In the genomic region with DNA sequence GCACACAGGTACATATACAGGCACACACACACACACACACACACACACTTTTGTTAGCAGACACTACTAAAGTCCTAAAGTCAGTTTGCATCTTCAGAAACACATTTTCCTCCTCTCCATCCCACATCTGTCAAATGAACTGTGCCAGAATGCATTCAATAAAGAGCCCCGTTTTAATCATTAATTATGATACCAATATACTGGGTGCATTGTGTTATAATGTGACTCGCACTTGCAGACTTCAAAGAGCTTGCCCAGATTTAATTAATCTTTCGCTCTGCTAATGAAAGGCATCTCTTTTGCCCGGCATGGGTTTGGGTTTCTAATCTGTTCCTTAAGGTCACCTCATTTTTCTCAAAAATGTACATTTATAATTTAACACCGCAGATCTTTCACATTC, we compare ENCODE assay signal across 20 mouse cellular contexts. TPM values are rescaled to one million over a fixed set of nuclear protein-coding genes. Genes with fewer than 3 reads are reported as not detected.
DNase-seq lines count a peak whose midpoint lies in the region; ATAC-seq and TF ChIP-seq lines count a peak whose summit lies in the region.
"Had no signal": no experiment of that assay in that cellular context is flagged by ENCODE, and none has a peak within 500 bp of the region (broad histone marks: within the 10 kb centered on the region; RNA-seq: fewer than 3 reads in every experiment).

No protein-coding gene starts in this region.

- H3K4me2 ChIP-seq in hindbrain, embryonic 16.5 days (ENCODE audit: low read length) = no peak overlapping the region
- no peak overlapping the region for H3K4me2 ChIP-seq in hindbrain, embryonic 11.5 days (replicated peaks; ENCODE audit: low read depth, low read length)
- no peak overlapping the region for H3K4me2 ChIP-seq in neural tube, embryonic 13.5 days
- no peak overlapping the region for H3K4me2 ChIP-seq in neural tube, embryonic 14.5 days (ENCODE audit: low read depth, low read length)
- H3K4me2 ChIP-seq: embryonic facial prominence, embryonic 15.5 days; heart, embryonic 13.5 days had no signal

- no peak overlapping the region for H3K9ac ChIP-seq in hindbrain, embryonic 16.5 days (ENCODE audit: low read depth, low read length)
- no peak overlapping the region for H3K9ac ChIP-seq in hindbrain, embryonic 11.5 days (ENCODE audit: low read depth, low read length)
- no peak overlapping the region for H3K9ac ChIP-seq in neural tube, embryonic 13.5 days
- no peak overlapping the region for H3K9ac ChIP-seq in neural tube, embryonic 14.5 days (replicated peaks; ENCODE audit: low read depth, low read length)
- H3K9ac ChIP-seq: embryonic facial prominence, embryonic 15.5 days; heart, embryonic 13.5 days had no signal

- H3K9me3 ChIP-seq in hindbrain, embryonic 16.5 days (ENCODE audit: control insufficient read depth, low read length) = no peaks in the 10 kb centered on the region
- no peaks in the 10 kb centered on the region for H3K9me3 ChIP-seq in hindbrain, embryonic 11.5 days (ENCODE audit: control insufficient read depth, low read length)
- H3K9me3 ChIP-seq in neural tube, embryonic 13.5 days = no peaks in the 10 kb centered on the region
- H3K9me3 ChIP-seq in neural tube, embryonic 14.5 days (ENCODE audit: control insufficient read depth, low read length) = 0 out of 2 replicates have a peak, but pooled peaks cover 1% of the 10 kb centered on the region
- H3K9me3 ChIP-seq: embryonic facial prominence, embryonic 15.5 days had no signal

- H3K27ac ChIP-seq in hindbrain, embryonic 16.5 days (ENCODE audit: low read depth, low read length) = no peak overlapping the region
- H3K27ac ChIP-seq in hindbrain, embryonic 11.5 days (ENCODE audit: low read depth, low read length) = no peak overlapping the region
- no peak overlapping the region for H3K27ac ChIP-seq in neural tube, embryonic 13.5 days (replicated peaks)
- no peak overlapping the region for H3K27ac ChIP-seq in neural tube, embryonic 14.5 days (ENCODE audit: low read depth, low read length)
- H3K27ac ChIP-seq in gastrocnemius, adult 2 months = no peak overlapping the region
- H3K27ac ChIP-seq: embryonic facial prominence, embryonic 15.5 days; forebrain, embryonic 10.5 days; heart, embryonic 13.5 days had no signal

- no peak for DNase-seq in hindbrain, embryonic 11.5 days (ENCODE audit: low spot score)
- no peak for DNase-seq in neural tube, embryonic 10.5 days (ENCODE audit: extremely low spot score, low spot score)
- no peak for DNase-seq in gastrocnemius, adult 2 months
- DNase-seq: adrenal gland, adult 8-10 months; adrenal gland, postnatal 36 days; cerebellum, adult 11 months; cerebellum, adult 8-10 months; cerebellum, postnatal 14 days; embryo, embryonic 11 days; gastrocnemius, postnatal 25 days; heart, postnatal 36 days had no signal

- TF ChIP-seq CTCF in gastrocnemius, adult 2 months (IDR thresholded peaks at IDR 0.05) = no peak

- no peaks in the 10 kb centered on the region for H3K36me3 ChIP-seq in hindbrain, embryonic 16.5 days (ENCODE audit: control insufficient read depth, insufficient read depth, low read length)
- no peaks in the 10 kb centered on the region for H3K36me3 ChIP-seq in hindbrain, embryonic 11.5 days (ENCODE audit: control insufficient read depth, insufficient read depth, low read length)
- H3K36me3 ChIP-seq in neural tube, embryonic 13.5 days = no peaks in the 10 kb centered on the region
- H3K36me3 ChIP-seq in neural tube, embryonic 14.5 days (ENCODE audit: control insufficient read depth, insufficient read depth, low read length) = no peaks in the 10 kb centered on the region
- H3K36me3 ChIP-seq: embryonic facial prominence, embryonic 15.5 days; forebrain, embryonic 10.5 days; heart, embryonic 13.5 days had no signal

- no peaks in the 10 kb centered on the region for H3K4me1 ChIP-seq in hindbrain, embryonic 16.5 days (ENCODE audit: control insufficient read depth, insufficient read depth, low read depth, low read length)
- no peaks in the 10 kb centered on the region for H3K4me1 ChIP-seq in hindbrain, embryonic 11.5 days (replicated peaks; ENCODE audit: control insufficient read depth, insufficient read depth, low read length)
- no peaks in the 10 kb centered on the region for H3K4me1 ChIP-seq in neural tube, embryonic 13.5 days (replicated peaks)
- peaks cover 2% of the 10 kb centered on the region; the same call in 1 of the 2 replicates for H3K4me1 ChIP-seq in neural tube, embryonic 14.5 days (ENCODE audit: control insufficient read depth, insufficient read depth, low read length)
- H3K4me1 ChIP-seq: embryonic facial prominence, embryonic 15.5 days; forebrain, embryonic 10.5 days; heart, embryonic 13.5 days had no signal

- H3K4me3 ChIP-seq in hindbrain, embryonic 16.5 days (ENCODE audit: low read length) = no peak overlapping the region
- H3K4me3 ChIP-seq in hindbrain, embryonic 11.5 days (ENCODE audit: low read depth, low read length) = no peak overlapping the region
- no peak overlapping the region for H3K4me3 ChIP-seq in neural tube, embryonic 13.5 days
- no peak overlapping the region for H3K4me3 ChIP-seq in neural tube, embryonic 14.5 days (ENCODE audit: low read depth, low read length)
- H3K4me3 ChIP-seq in gastrocnemius, adult 2 months = no peak overlapping the region
- H3K4me3 ChIP-seq: embryonic facial prominence, embryonic 15.5 days; erythroblast, embryonic 14.5 days; forebrain, embryonic 10.5 days; heart, embryonic 13.5 days had no signal

- 59% methylated on average over 5 of the region's 5 CpGs for WGBS in hindbrain, embryonic 16.5 days
- WGBS in hindbrain, embryonic 11.5 days = 89% methylated on average over 5 of the region's 5 CpGs
- WGBS in neural tube, embryonic 13.5 days = 65% methylated on average over 5 of the region's 5 CpGs
- WGBS in neural tube, embryonic 14.5 days = 61% methylated on average over 5 of the region's 5 CpGs

- H3K27me3 ChIP-seq in hindbrain, embryonic 16.5 days (replicated peaks; ENCODE audit: control insufficient read depth, insufficient read depth, low read length) = no peaks in the 10 kb centered on the region
- H3K27me3 ChIP-seq in hindbrain, embryonic 11.5 days (ENCODE audit: control insufficient read depth, insufficient read depth, low read length) = no peaks in the 10 kb centered on the region
- no peaks in the 10 kb centered on the region for H3K27me3 ChIP-seq in neural tube, embryonic 13.5 days
- H3K27me3 ChIP-seq in neural tube, embryonic 14.5 days (ENCODE audit: control insufficient read depth, insufficient read depth, low read length) = no peaks in the 10 kb centered on the region
- H3K27me3 ChIP-seq: embryonic facial prominence, embryonic 15.5 days; heart, embryonic 13.5 days had no signal

- intact Hi-C loops in gastrocnemius, adult 2 months (cut with DNase I) = no loop called here

- peak; percentile 27; the same call in 1 of the 2 replicates for ATAC-seq in hindbrain, embryonic 16.5 days
- ATAC-seq in hindbrain, embryonic 11.5 days (ENCODE audit: low FRiP score) = no peak
- ATAC-seq in neural tube, embryonic 13.5 days (ENCODE audit: low read depth) = peak; percentile 59
- peak; percentile 58 for ATAC-seq in neural tube, embryonic 14.5 days (ENCODE audit: low read depth)
- ATAC-seq: forebrain, embryonic 16.5 days; intestine, embryonic 16.5 days had no signal

RNA-seq across cellular contexts. Expression of a gene that starts 32.1 kb away (rescaled TPM):
- polyA plus RNA-seq in hindbrain, embryonic 16.5 days (2015; fragmentation: Nextera tagmentation; extraction: Ambion mirVana) = 10.9 and 12.9 TPM in 2 replicates
- polyA plus RNA-seq in hindbrain, embryonic 11.5 days (2014; fragmentation: Nextera tagmentation; extraction: Ambion mirVana) = 57.5 and 60.5 TPM in 2 replicates
- polyA plus RNA-seq in neural tube, embryonic 13.5 days (2015; fragmentation: Nextera tagmentation; extraction: Ambion mirVana) = 22.2 and 25.4 TPM in 2 replicates
- polyA plus RNA-seq in neural tube, embryonic 14.5 days (2014; fragmentation: Nextera tagmentation; extraction: Ambion mirVana) = 14.6 and 16.8 TPM in 2 replicates
- 10 to 100 TPM; 12.1 to 14.8 TPM for total RNA-seq in gastrocnemius, adult 2 months (2021)
